Mouse (Mus musculus): ENCODE data around the gene Vwa1. TPM values are rescaled to one million over a fixed set of nuclear protein-coding genes. Genes with fewer than 3 reads are reported as not detected.

The Vwa1 gene
- polyA plus RNA-seq, 1 experiment from 2014 or later, result 9.2 TPM

Small RNA genes within 50 kb of the gene (microRNA-seq; reads per million reads assigned to microRNA genes)
- gene Gm27743, result not detected

Other genes with a start within 250 kb of the Vwa1 start
- 96.6 and 101 TPM in 2 replicates for gene Nadk, start 212.3 kb downstream of the Vwa1 start, polyA plus RNA-seq (2016; fragmentation: Nextera tagmentation; extraction: Ambion mirVana)
- 11.4 and 12.5 TPM in 2 replicates for gene Slc35e2, start 173.3 kb downstream of the Vwa1 start, polyA plus RNA-seq (2016; fragmentation: Nextera tagmentation; extraction: Ambion mirVana)
- gene Cdk11b, start 149.8 kb downstream of the Vwa1 start, polyA plus RNA-seq (2016; fragmentation: Nextera tagmentation; extraction: Ambion mirVana), result 78.3 and 86.6 TPM in 2 replicates
- not detected in 2 replicates for gene Gm10563, start 129.3 kb downstream of the Vwa1 start, polyA plus RNA-seq (2016; fragmentation: Nextera tagmentation; extraction: Ambion mirVana)
- gene Mmp23, start 121.3 kb downstream of the Vwa1 start, polyA plus RNA-seq (2016; fragmentation: Nextera tagmentation; extraction: Ambion mirVana), result 11.3 and 16.1 TPM in 2 replicates
- 38.2 and 40.8 TPM in 2 replicates for gene Mib2, start 105.5 kb downstream of the Vwa1 start, polyA plus RNA-seq (2016; fragmentation: Nextera tagmentation; extraction: Ambion mirVana)
- 12.2 and 15.2 TPM in 2 replicates for gene Fndc10, start 80.4 kb downstream of the Vwa1 start, polyA plus RNA-seq (2016; fragmentation: Nextera tagmentation; extraction: Ambion mirVana)
- 135 and 136 TPM in 2 replicates for gene Ssu72, start 69.9 kb downstream of the Vwa1 start, polyA plus RNA-seq (2016; fragmentation: Nextera tagmentation; extraction: Ambion mirVana)
- 2.2 and 2.5 TPM in 2 replicates for gene Tmem240, start 39.9 kb downstream of the Vwa1 start, polyA plus RNA-seq (2016; fragmentation: Nextera tagmentation; extraction: Ambion mirVana)
- gene Atad3a, start 13.6 kb downstream of the Vwa1 start, polyA plus RNA-seq (2016; fragmentation: Nextera tagmentation; extraction: Ambion mirVana), result 103 and 106 TPM in 2 replicates
- 0.69 and 1.0 TPM in 2 replicates for gene Tmem88b, start 11.2 kb upstream of the Vwa1 start, polyA plus RNA-seq (2016; fragmentation: Nextera tagmentation; extraction: Ambion mirVana)
- gene Ankrd65, start 15.7 kb upstream of the Vwa1 start, polyA plus RNA-seq (2016; fragmentation: Nextera tagmentation; extraction: Ambion mirVana), result 0.25 TPM in 1 of 2 replicates, not detected in the other
- gene Mrpl20, start 28.2 kb upstream of the Vwa1 start, polyA plus RNA-seq (2016; fragmentation: Nextera tagmentation; extraction: Ambion mirVana), result 214 TPM in 2 replicates
- gene Ccnl2, start 37.8 kb upstream of the Vwa1 start, polyA plus RNA-seq (2016; fragmentation: Nextera tagmentation; extraction: Ambion mirVana), result 243 and 253 TPM in 2 replicates
- 146 and 149 TPM in 2 replicates for gene Aurkaip1, start 56.6 kb upstream of the Vwa1 start, polyA plus RNA-seq (2016; fragmentation: Nextera tagmentation; extraction: Ambion mirVana)
- gene Mxra8, start 65.0 kb upstream of the Vwa1 start, polyA plus RNA-seq (2016; fragmentation: Nextera tagmentation; extraction: Ambion mirVana), result 50.7 and 52.6 TPM in 2 replicates
- gene Dvl1, start 72.7 kb upstream of the Vwa1 start, polyA plus RNA-seq (2016; fragmentation: Nextera tagmentation; extraction: Ambion mirVana), result 8.3 and 16.9 TPM in 2 replicates
- gene Tas1r3, start 88.7 kb upstream of the Vwa1 start, polyA plus RNA-seq (2016; fragmentation: Nextera tagmentation; extraction: Ambion mirVana), result 0.34 and 0.47 TPM in 2 replicates
- 15.9 and 17.1 TPM in 2 replicates for gene Cptp, start 94.7 kb upstream of the Vwa1 start, polyA plus RNA-seq (2016; fragmentation: Nextera tagmentation; extraction: Ambion mirVana)
- gene Ints11, start 94.8 kb upstream of the Vwa1 start, polyA plus RNA-seq (2016; fragmentation: Nextera tagmentation; extraction: Ambion mirVana), result 83.7 and 85.4 TPM in 2 replicates
- 56.0 and 56.6 TPM in 2 replicates for gene Pusl1, start 117.1 kb upstream of the Vwa1 start, polyA plus RNA-seq (2016; fragmentation: Nextera tagmentation; extraction: Ambion mirVana)
- gene Acap3, start 117.1 kb upstream of the Vwa1 start, polyA plus RNA-seq (2016; fragmentation: Nextera tagmentation; extraction: Ambion mirVana), result 25.1 and 27.7 TPM in 2 replicates
- gene Ube2j2, start 169.1 kb upstream of the Vwa1 start, polyA plus RNA-seq (2016; fragmentation: Nextera tagmentation; extraction: Ambion mirVana), result 158 and 160 TPM in 2 replicates
- gene C1qtnf12, start 187.6 kb upstream of the Vwa1 start, polyA plus RNA-seq (2016; fragmentation: Nextera tagmentation; extraction: Ambion mirVana), result 31.9 and 35.8 TPM in 2 replicates
- 18.4 and 20.3 TPM in 2 replicates for gene B3galt6, start 218.0 kb upstream of the Vwa1 start, polyA plus RNA-seq (2016; fragmentation: Nextera tagmentation; extraction: Ambion mirVana)
- gene Sdf4, start 218.2 kb upstream of the Vwa1 start, polyA plus RNA-seq (2016; fragmentation: Nextera tagmentation; extraction: Ambion mirVana), result 141 and 143 TPM in 2 replicates
- gene Tnfrsf4, start 239.1 kb upstream of the Vwa1 start, polyA plus RNA-seq (2016; fragmentation: Nextera tagmentation; extraction: Ambion mirVana), result 0.70 and 1.1 TPM in 2 replicates